Mouse (Mus musculus): ENCODE results near the gene Ezh1. TPM values are rescaled to one million over a fixed set of nuclear protein-coding genes. Genes with fewer than 3 reads are reported as not detected.

Ezh1 gene
- polyA plus RNA-seq, 1 experiment from 2014 or later, result 15.6 TPM

DNA sequence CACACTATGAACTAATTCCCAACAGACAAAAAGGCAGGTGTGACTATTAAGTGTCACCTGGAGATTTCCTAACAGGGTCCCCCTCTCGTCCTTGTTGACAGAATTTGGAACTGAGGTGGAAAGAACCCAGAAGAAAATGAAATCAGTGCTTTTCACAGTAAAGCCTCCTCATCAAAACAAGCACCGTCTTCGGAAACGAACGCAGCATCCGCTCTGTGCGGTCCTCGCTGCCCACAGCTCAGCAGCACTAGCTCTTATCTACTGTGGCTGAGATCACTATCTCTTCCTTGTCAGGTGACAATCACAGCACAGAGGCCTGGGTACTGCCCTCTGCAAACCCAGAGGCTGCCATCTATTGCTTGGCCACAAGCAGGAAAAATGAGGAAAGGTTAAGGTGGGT, 30.1 kb downstream of the Ezh1 start:
- peaks cover 74% of the 10 kb centered on the region for H3K36me3 ChIP-seq
- H3K27ac ChIP-seq, result no peak overlapping the region
- no peak overlapping the region for H3K4me2 ChIP-seq (replicated peaks)
- H3K9ac ChIP-seq, result no peak overlapping the region
- H3K4me1 ChIP-seq, result 0 out of 2 replicates have a peak, but pooled peaks cover 3% of the 10 kb centered on the region
- ATAC-seq (ENCODE audit: insufficient number of reproducible peaks, insufficient read depth, low FRiP score, low TSS enrichment), result no peak
- WGBS, result 91% methylated on average over 8 of the region's 8 CpGs
- H3K4me3 ChIP-seq, result no peak overlapping the region
- no peaks in the 10 kb centered on the region for H3K9me3 ChIP-seq
- no peaks in the 10 kb centered on the region for H3K27me3 ChIP-seq

DNA sequence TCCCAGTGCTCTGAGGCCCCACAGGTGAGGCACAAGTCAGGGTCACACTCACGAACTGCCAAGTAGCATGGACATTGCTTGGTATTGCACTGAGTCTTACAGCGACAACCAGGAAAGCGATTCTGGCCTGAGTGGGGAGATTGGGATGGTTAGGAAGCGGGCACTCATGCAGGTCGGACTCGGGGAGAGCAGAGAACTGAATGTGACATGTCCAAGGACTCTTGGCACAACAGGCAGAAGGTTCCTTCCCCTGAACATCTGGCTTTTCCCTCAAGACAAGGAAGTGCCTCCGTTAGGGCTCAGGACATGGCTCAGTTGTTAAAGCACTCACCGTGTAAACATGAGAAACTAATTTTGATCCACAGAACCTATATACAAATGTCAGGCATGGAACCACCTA, 30.7 kb downstream of the Ezh1 start:
- Histone ChIP-seq H3K9ac (no peak overlapping the region), H3K4me3 (no peak overlapping the region), H3K27me3 (no peaks in the 10 kb centered on the region), H3K36me3 (peaks cover 73% of the 10 kb centered on the region), H3K9me3 (no peaks in the 10 kb centered on the region), H3K4me2 (replicated peaks) (no peak overlapping the region), H3K4me1 (0 out of 2 replicates have a peak, but pooled peaks cover 8% of the 10 kb centered on the region), H3K27ac (no peak overlapping the region)
- WGBS, result 86% methylated on average over 8 of the region's 8 CpGs
- ATAC-seq (ENCODE audit: insufficient number of reproducible peaks, insufficient read depth, low FRiP score, low TSS enrichment), result no peak

DNA sequence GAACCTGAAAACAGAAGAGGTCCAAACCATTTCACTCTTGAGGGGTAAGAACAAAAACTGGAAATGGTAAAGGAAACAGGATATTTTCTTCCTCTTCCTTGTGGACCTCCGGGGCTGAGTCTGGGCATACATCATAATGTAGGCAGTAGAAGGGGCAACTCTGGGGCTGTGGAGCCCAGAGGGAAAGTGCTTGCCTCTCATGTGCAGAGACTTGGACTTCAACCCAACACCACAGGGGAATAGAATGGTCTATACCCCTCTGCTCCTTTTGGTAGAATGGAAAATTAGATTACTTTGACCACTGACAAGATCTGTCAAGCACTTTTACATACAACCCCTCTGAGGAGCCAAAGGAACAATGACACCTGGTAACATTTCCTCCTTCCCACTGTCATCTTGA, 31.2 kb downstream of the Ezh1 start:
- H3K4me3 ChIP-seq, result no peak overlapping the region
- no peak for ATAC-seq (ENCODE audit: insufficient number of reproducible peaks, insufficient read depth, low FRiP score, low TSS enrichment)
- peaks cover 68% of the 10 kb centered on the region for H3K36me3 ChIP-seq
- no peaks in the 10 kb centered on the region for H3K27me3 ChIP-seq
- no peak overlapping the region for H3K9ac ChIP-seq
- H3K9me3 ChIP-seq, result no peaks in the 10 kb centered on the region
- no peak overlapping the region for H3K27ac ChIP-seq
- no peak overlapping the region for H3K4me2 ChIP-seq (replicated peaks)
- 63% methylated on average over 1 of the region's 1 CpGs for WGBS
- H3K4me1 ChIP-seq, result peaks cover 12% of the 10 kb centered on the region

DNA sequence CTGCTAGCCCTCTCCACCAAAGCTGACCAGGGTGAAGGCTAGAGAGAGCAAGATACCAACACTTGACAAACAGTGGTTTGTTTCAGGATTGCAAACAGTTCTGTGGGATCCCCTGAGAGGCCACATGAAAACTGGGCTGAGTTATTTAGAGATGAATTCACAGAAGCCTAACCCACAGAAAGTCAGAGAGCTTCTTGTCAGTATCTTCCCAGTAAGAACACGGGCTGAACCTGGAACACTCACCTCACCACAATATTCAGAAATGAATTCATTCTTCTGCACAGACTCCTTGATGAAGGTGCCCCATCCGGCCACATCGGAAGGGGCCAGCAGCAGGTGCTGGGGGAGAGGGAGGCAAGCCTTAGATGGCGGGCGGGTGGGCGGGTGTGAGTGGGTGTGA, 31.6 kb downstream of the Ezh1 start:
- Histone ChIP-seq H3K9ac (no peak overlapping the region), H3K27ac (no peak overlapping the region), H3K4me1 (peaks cover 17% of the 10 kb centered on the region), H3K4me2 (replicated peaks) (no peak overlapping the region), H3K36me3 (peaks cover 64% of the 10 kb centered on the region), H3K9me3 (no peaks in the 10 kb centered on the region), H3K4me3 (no peak overlapping the region), H3K27me3 (no peaks in the 10 kb centered on the region)
- ATAC-seq (ENCODE audit: insufficient number of reproducible peaks, insufficient read depth, low FRiP score, low TSS enrichment), result no peak
- WGBS, result 88% methylated on average over 6 of the region's 6 CpGs

DNA sequence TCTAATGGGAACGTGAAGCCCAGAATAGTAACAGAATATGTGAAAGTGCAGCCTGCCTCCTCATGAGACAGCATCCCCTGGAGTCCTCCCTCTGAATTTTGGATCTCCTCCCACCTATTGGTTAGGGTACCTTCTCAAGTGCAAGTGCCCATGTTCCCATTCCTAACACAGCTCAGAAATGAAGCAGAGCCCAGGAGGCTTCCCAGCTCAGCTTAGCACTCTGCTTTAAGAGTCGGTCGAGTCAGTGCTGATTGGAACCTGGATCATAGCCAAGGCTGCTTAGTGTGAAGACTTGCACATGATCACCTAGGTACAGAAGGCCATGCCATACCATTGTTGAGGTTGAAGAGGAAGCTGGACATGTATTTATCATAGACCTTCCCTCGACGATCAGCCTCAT, 32.1 kb downstream of the Ezh1 start:
- no peak overlapping the region for H3K9ac ChIP-seq
- no peak for ATAC-seq (ENCODE audit: insufficient number of reproducible peaks, insufficient read depth, low FRiP score, low TSS enrichment)
- H3K9me3 ChIP-seq, result no peaks in the 10 kb centered on the region
- H3K27ac ChIP-seq, result no peak overlapping the region
- H3K4me3 ChIP-seq, result no peak overlapping the region
- peaks cover 59% of the 10 kb centered on the region for H3K36me3 ChIP-seq
- peaks cover 22% of the 10 kb centered on the region for H3K4me1 ChIP-seq
- 83% methylated on average over 5 of the region's 5 CpGs for WGBS
- H3K27me3 ChIP-seq, result no peaks in the 10 kb centered on the region
- H3K4me2 ChIP-seq (replicated peaks), result no peak overlapping the region

DNA sequence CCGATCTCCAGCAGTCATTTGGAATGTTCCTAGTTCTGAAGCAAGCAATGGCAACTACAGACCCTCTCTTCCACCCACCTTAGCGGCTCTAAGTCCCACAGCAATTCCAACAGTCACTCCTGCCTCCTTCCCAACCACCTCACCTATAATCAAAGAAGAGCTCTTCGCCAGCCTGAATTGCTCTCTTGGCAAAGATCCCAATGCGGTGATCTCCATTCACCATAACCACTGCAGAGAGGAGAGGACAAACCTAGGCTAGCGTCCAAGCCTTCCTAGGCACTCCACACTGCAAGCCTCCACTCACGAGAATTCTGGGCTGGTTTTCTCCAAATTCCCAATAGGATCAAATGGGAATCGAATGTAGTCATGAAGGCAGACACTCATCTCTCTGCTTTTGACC, 33.2 kb downstream of the Ezh1 start:
- no peaks in the 10 kb centered on the region for H3K27me3 ChIP-seq
- peaks cover 48% of the 10 kb centered on the region for H3K36me3 ChIP-seq
- no peak overlapping the region for H3K27ac ChIP-seq
- 89% methylated on average over 7 of the region's 7 CpGs for WGBS
- no peak overlapping the region for H3K4me2 ChIP-seq (replicated peaks)
- no peak overlapping the region for H3K4me3 ChIP-seq
- ATAC-seq (ENCODE audit: insufficient number of reproducible peaks, insufficient read depth, low FRiP score, low TSS enrichment), result no peak
- H3K9me3 ChIP-seq, result no peaks in the 10 kb centered on the region
- H3K4me1 ChIP-seq, result peaks cover 22% of the 10 kb centered on the region
- no peak overlapping the region for H3K9ac ChIP-seq

DNA sequence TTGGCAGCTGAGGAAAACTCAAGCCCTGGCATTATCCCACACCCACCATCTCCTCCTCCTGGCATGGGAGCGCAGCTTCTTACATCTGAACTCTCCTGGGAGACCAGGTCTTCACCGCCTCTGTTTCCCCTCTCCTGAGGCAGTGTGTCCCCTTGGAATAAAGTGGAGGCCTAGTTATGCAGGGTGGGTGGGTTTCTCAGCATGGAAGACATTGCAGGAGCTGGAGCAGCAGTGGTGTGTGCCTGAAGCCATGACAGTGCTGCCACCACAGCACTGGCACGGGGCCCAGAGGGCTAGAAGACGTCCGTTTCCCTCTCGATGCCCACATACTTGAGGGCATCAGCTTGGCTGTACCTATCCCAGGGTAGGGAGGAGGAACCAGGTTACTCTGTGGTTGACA, 33.6 kb downstream of the Ezh1 start:
- H3K27me3 ChIP-seq, result no peaks in the 10 kb centered on the region
- no peak overlapping the region for H3K4me3 ChIP-seq
- no peak overlapping the region for H3K4me2 ChIP-seq (replicated peaks)
- H3K27ac ChIP-seq, result no peak overlapping the region
- H3K36me3 ChIP-seq, result peaks cover 44% of the 10 kb centered on the region
- ATAC-seq (ENCODE audit: insufficient number of reproducible peaks, insufficient read depth, low FRiP score, low TSS enrichment), result no peak
- H3K9ac ChIP-seq, result no peak overlapping the region
- WGBS, result 89% methylated on average over 6 of the region's 6 CpGs
- H3K9me3 ChIP-seq, result no peaks in the 10 kb centered on the region
- peaks cover 22% of the 10 kb centered on the region for H3K4me1 ChIP-seq

DNA sequence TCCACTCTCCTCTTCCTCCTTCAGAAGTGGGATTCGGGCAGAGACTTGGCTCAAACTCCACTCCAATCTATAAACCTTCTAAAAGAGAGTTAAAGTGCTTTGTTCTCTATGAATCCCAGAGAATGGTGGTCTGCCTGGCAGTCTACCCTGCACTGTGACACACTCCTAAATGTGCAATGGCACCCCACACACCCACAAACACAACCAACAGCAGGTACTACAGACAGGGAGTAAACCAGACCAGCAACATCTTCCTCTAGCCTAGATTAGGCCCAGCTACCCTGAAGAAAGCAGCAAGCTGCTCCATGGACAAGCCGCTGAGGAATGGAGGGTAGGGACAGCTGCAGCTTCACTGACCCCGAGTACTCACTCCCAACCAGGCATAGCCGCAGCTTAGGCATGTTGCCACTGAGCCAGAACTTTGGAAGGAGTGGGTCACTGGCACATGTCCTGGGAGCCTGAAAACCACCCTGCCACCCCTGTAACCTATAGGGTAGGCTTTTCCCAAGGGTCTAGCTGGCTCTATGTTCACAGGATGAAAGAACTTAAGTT, 34.3 kb downstream of the Ezh1 start:
- ATAC-seq (ENCODE audit: insufficient number of reproducible peaks, insufficient read depth, low FRiP score, low TSS enrichment), result no peak
- H3K27ac ChIP-seq, result 0 out of 2 replicates have a peak overlapping the region, but pooled peaks have one; percentile 17
- H3K4me2 ChIP-seq (replicated peaks), result no peak overlapping the region
- H3K27me3 ChIP-seq, result no peaks in the 10 kb centered on the region
- H3K36me3 ChIP-seq, result peaks cover 37% of the 10 kb centered on the region
- H3K4me3 ChIP-seq, result no peak overlapping the region
- H3K9me3 ChIP-seq, result no peaks in the 10 kb centered on the region
- WGBS, result 82% methylated on average over 4 of the region's 4 CpGs
- H3K4me1 ChIP-seq, result peaks cover 22% of the 10 kb centered on the region
- no peak overlapping the region for H3K9ac ChIP-seq

DNA sequence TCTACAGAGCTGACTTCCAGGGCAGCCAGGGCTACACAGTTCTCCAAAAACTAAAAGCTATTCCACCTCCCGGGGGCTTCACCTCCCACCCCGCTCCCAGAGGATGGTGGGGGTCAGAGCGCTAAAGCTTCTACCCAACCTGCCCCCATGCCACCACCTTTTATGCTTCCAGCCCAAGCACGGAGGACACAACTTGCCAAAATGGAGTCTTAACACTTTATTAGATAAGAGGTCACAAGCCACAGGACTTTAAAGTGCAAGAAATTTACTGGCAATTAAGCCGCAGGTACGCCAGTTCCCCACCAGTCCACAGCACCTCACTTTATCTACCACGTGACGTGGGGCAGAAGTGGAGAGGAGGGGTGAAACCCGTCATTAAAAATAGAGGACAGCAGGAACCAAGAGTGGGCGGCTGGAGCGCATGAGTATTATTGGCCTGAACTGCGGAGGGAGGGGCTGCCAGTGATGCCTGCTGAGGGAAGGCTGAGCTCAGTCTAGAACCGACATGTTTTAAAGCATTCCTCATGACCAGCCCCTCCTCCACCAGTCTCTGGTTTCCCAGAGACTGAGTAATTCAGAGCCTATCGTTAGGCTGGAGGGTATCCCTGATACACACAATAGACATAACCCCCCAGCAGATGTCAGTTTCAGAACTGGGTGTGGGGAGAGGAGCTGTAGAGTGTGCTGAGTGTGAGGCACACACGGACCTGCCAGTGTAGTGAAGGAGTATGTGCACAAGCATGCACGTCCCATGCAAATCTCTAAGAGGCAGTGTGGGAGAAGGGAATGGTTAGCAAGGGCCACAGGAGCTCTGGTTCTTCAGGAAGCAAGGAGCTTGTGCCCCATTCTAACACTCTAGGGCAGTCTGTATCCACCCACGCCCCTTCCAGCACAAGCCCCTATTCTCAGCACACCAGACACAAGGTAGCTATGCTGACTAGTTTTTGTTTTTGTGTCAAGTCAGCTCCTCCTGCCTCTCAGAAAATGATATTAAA, 35.1 kb downstream of the Ezh1 start:
- 0 out of 2 replicates have a peak overlapping the region, but pooled peaks have one; percentile 68 for H3K27ac ChIP-seq
- no peaks in the 10 kb centered on the region for H3K27me3 ChIP-seq
- H3K9ac ChIP-seq, result no peak overlapping the region
- no peak overlapping the region for H3K4me3 ChIP-seq
- H3K36me3 ChIP-seq, result peaks cover 30% of the 10 kb centered on the region; the same call in 1 of the 2 replicates
- 51% methylated on average over 17 of the region's 17 CpGs for WGBS
- no peaks in the 10 kb centered on the region for H3K9me3 ChIP-seq
- ATAC-seq (ENCODE audit: insufficient number of reproducible peaks, insufficient read depth, low FRiP score, low TSS enrichment), result no peak
- no peak overlapping the region for H3K4me2 ChIP-seq (replicated peaks)
- peaks cover 22% of the 10 kb centered on the region for H3K4me1 ChIP-seq

DNA sequence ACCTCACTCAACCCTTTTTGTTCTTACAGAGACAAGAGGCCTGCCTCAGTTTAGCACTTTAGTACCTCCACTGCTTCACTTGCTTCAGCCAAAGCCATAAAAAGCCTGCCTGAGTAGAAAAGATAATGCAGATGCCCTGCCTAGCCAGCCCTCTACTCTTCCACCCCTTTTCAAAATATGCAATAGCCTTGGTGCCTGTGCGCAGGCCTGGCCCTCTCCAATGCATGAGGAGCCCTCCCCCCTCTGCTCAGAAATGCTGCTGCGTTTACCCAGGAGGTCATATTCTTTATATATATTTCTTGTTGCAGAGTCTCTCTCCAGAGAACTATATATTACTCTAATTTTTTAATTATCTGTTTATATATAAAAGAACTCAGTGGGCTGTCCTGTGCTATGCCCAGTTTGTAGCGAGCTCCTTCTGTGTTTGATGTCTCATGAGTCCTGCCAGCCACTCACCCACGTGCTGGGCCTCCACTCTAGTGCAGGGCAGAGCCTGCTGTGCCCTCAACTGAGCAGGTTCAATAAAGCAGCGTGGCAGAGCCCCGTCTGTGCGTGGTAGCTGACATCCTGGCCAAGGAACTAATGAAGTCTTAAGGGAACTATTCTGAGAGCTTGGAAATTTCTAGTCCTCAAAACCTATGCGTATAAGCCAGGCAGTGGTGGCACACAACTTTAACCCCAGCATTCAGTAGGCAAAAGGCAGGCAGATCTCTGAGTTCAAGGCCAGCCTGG, 35.9 kb downstream of the Ezh1 start:
- Histone ChIP-seq H3K4me2 (replicated peaks) (no peak overlapping the region), H3K36me3 (peaks cover 22% of the 10 kb centered on the region; the same call in 1 of the 2 replicates), H3K27me3 (no peaks in the 10 kb centered on the region), H3K4me1 (peaks cover 22% of the 10 kb centered on the region), H3K9ac (no peak overlapping the region), H3K9me3 (no peaks in the 10 kb centered on the region), H3K27ac (peak overlapping the region; percentile 85), H3K4me3 (no peak overlapping the region)
- WGBS, result 46% methylated on average over 8 of the region's 8 CpGs
- ATAC-seq (ENCODE audit: insufficient number of reproducible peaks, insufficient read depth, low FRiP score, low TSS enrichment), result peak; percentile 6; the same call in 1 of the 2 replicates

DNA sequence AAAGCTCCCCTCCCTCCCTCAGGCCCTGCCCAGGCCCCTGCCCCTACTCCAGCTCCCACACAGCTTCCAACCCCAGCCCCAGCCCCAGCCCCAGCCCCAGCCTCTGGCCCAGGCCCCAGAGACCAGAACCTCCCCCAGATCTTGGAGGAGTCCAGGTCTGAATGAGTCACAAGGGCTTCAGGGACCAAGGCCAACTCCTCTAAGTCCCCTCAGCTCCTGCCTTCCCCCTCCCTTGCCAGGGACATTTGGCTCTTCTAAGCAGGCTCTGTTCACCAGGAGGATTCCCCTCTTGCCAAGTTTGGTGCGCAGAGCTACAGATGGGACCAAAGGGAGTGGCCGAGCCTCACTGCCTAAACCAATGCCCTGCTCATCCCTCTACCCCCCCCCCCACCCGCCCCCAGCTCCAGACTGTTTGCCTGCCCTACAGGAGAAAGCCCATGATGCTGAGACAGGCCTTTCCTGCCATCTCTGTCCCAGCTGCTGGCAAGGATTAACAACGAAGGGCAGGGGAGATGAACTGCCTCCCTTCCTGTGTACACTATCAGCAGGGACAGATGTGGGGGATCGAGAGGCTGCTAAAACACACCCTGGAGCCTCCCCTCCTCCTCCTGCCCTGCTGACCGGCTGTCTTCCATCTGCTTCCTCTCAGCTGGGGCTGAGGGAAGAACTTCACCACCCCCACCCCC, 36.6 kb downstream of the Ezh1 start:
- Histone ChIP-seq H3K4me3 (no peak overlapping the region), H3K27me3 (no peaks in the 10 kb centered on the region), H3K9ac (peak overlapping the region; percentile 10), H3K9me3 (no peaks in the 10 kb centered on the region), H3K27ac (peak overlapping the region; percentile 85), H3K4me1 (peaks cover 22% of the 10 kb centered on the region), H3K36me3 (peaks cover 16% of the 10 kb centered on the region; the same call in 1 of the 2 replicates), H3K4me2 (replicated peaks) (no peak overlapping the region)
- 12% methylated on average over 6 of the region's 6 CpGs for WGBS
- ATAC-seq (ENCODE audit: insufficient number of reproducible peaks, insufficient read depth, low FRiP score, low TSS enrichment), result peak; percentile 53; the same call in 1 of the 2 replicates

All from embryonic facial prominence, embryonic 12.5 days (tissue).